Mouse (Mus musculus) adrenal gland, postnatal 36 days (tissue): Measurements from ENCODE around the gene Dmap1. TPM values are rescaled to one million over a fixed set of nuclear protein-coding genes. Genes with fewer than 3 reads are reported as not detected.

ENCODE experiments used
- total RNA-seq, 2 experiments: library from RNA; stranded (reverse); gene quantifications; 2 replicates each; pipeline ENCODE4 v1.2.3; 2021

Dmap1 gene
- total RNA-seq, 2 experiments from 2014 or later, result 25.2 to 27.3 TPM

Other genes with a start within 250 kb of the Dmap1 start
- gene Rnf220, start 185.2 kb downstream of the Dmap1 start, total RNA-seq, result 10 to 100 TPM; 78.8 to 88.1 TPM
- 10 to 100 TPM; 68.3 to 72.1 TPM for gene Eri3, start 131.9 kb downstream of the Dmap1 start, total RNA-seq
- gene Gm12845, start 42.1 kb upstream of the Dmap1 start, total RNA-seq, result not detected
- gene Klf17, start 83.4 kb upstream of the Dmap1 start, total RNA-seq, result not detected
- 10 to 100 TPM in 1 of 2 experiments, 1 to 10 TPM in 1; 6.5 to 16.9 TPM for gene Slc6a9, start 152.2 kb upstream of the Dmap1 start, total RNA-seq
- under 1 TPM; 0.49 to 0.76 TPM for gene Ccdc24, start 190.3 kb upstream of the Dmap1 start, total RNA-seq
- 10 to 100 TPM in 1 of 2 experiments, 1 to 10 TPM in 1; 10.0 to 14.3 TPM for gene B4galt2, start 201.2 kb upstream of the Dmap1 start, total RNA-seq
- 100 to 1,000 TPM; 215 to 216 TPM for gene Atp6v0b, start 205.1 kb upstream of the Dmap1 start, total RNA-seq
- 1 to 10 TPM; 9.2 to 9.4 TPM for gene Dph2, start 209.8 kb upstream of the Dmap1 start, total RNA-seq
- 10 to 100 TPM; 41.1 to 45.9 TPM for gene Ipo13, start 232.7 kb upstream of the Dmap1 start, total RNA-seq
- gene Artn, start 247.5 kb upstream of the Dmap1 start, total RNA-seq, result under 1 TPM in 1 of 2 experiments, not detected in 1; 0.72 TPM